Mouse (Mus musculus) midbrain, embryonic 13.5 days (tissue): Measurements from ENCODE around the gene Tmem150c. TPM values are rescaled to one million over a fixed set of nuclear protein-coding genes. Genes with fewer than 3 reads are reported as not detected.

Experiments used
- ATAC-seq: fragments of 200-750 bp; cut with Nextera tagmentation; 2 replicates; pipeline ENCODE4 v1.8.0; 2017; ENCODE audit warnings: mild to moderate bottlenecking, moderate TSS enrichment, moderate library complexity
- H3K27ac ChIP-seq: fragments of 300-500 bp; sonication (generic); 2 replicates; pipeline ENCODE4 v1.5.1; 2015; ENCODE audit warnings: inconsistent platforms, mild to moderate bottlenecking, moderate library complexity
- H3K27me3 ChIP-seq: fragments of 300-500 bp; sonication (generic); 2 replicates; pipeline ENCODE4 v1.6.1; 2015; ENCODE audit warnings: mild to moderate bottlenecking, inconsistent platforms
- H3K36me3 ChIP-seq: fragments of 300-500 bp; sonication (generic); 2 replicates; pipeline ENCODE4 v1.6.1; 2015; ENCODE audit warnings: mild to moderate bottlenecking, inconsistent platforms
- H3K4me1 ChIP-seq: fragments of 300-500 bp; sonication (generic); replicated peaks from 2 replicates; pipeline ENCODE4 v1.6.1; 2015; ENCODE audit warnings: inconsistent platforms
- H3K4me2 ChIP-seq: fragments of 300-500 bp; sonication (generic); replicated peaks from 2 replicates; pipeline ENCODE4 v1.6.1; 2015; ENCODE audit warnings: moderate library complexity, mild to moderate bottlenecking, inconsistent platforms
- H3K4me3 ChIP-seq: fragments of 300-500 bp; sonication (generic); replicated peaks from 2 replicates; pipeline ENCODE4 v1.5.1; 2015; ENCODE audit warnings: mild to moderate bottlenecking, inconsistent platforms
- H3K9ac ChIP-seq: fragments of 300-500 bp; sonication (generic); replicated peaks from 2 replicates; pipeline ENCODE4 v1.6.1; 2015; ENCODE audit warnings: mild to moderate bottlenecking, inconsistent platforms
- H3K9me3 ChIP-seq: fragments of 300-500 bp; sonication (generic); 2 replicates; pipeline ENCODE4 v1.6.1; 2016; ENCODE audit warnings: mild to moderate bottlenecking, inconsistent platforms
- WGBS: fragments of 180-500 bp; shearing (Covaris S2); methylation state at CpG from one replicate; pipeline ENCODE4 v1.1.7; 2015; 5-methylcytosine and 5-hydroxymethylcytosine counted together
- polyA plus RNA-seq: library from polyadenylated mRNA; unstranded; fragments of >200 nt; fragmentation: Nextera tagmentation; extraction: Ambion mirVana; gene quantifications from 2 replicates; pipeline ENCODE4 v1.2.1, GENCODE M21; 2015

The Tmem150c gene
- polyA plus RNA-seq, 1 experiment from 2014 or later = 17.7 TPM

DNA sequence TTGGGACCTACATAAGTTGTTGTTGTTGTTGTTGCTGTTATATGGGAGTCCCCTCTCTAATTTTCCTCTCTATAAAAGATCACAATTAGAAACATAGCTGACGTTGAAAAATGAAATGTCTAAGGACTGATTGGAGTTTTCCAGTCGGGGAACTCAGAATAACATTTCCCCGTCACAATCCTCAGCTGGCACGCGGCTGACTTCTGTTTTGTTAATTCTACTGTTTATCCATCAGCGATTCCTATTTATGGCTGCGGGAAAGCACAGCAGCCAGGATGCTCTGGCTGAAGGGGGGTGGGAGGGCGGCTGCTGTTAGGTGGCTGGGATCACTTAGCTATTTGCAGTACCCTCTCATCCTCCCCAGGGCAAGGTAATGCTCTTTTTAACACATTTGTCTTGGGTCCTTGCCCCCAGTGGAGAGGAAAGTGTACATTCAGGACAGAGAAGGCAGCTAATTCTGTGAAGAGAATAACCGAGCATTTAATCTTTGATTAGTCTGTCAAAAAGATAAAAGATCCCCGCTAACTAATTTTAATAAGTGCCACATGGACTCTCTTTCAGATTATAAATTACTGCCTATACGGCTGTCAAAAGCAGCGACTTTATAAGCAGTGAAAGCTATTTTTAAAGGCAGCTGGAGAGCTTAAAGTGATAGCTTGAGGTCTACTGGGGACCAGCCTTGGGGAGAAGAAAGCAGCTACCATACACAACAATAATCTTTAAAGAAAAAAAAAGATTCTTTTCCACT is 68.9 kb downstream of the Tmem150c start:
- peaks cover 24% of the 10 kb centered on the region for H3K4me1 ChIP-seq
- no peaks in the 10 kb centered on the region for H3K9me3 ChIP-seq
- H3K27ac ChIP-seq = peak overlapping the region; percentile 87
- peak overlapping the region; percentile 50 for H3K4me2 ChIP-seq
- no peaks in the 10 kb centered on the region for H3K27me3 ChIP-seq
- H3K9ac ChIP-seq = no peak overlapping the region
- WGBS = 23% methylated on average over 12 of the region's 12 CpGs
- H3K36me3 ChIP-seq = no peaks in the 10 kb centered on the region
- peak; percentile 61 for ATAC-seq
- peak overlapping the region; percentile 3; the same call in 1 of the 2 replicates for H3K4me3 ChIP-seq

DNA sequence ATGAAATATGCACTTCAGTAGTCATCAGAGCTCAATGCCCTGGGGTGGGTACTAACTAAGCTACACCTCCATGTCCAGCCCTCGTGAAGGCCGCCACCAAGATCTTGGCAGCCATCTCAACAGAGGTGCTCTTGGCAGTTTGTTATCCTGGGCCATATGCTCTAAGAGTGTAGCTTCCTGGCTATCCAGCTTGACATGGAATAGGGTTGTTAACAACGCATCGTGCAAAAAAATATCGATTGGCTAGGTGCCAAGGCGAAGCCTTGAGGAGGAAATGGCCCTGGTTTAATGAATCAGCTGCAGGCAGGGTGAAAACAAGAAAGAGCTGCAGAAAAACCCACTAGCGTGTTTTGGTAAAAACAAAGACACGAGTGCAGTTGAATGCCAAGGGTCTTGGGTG is 74.5 kb downstream of the Tmem150c start:
- Histone ChIP-seq H3K9ac (no peak overlapping the region), H3K27me3 (no peaks in the 10 kb centered on the region), H3K27ac (0 out of 2 replicates have a peak overlapping the region, but pooled peaks have one; percentile 8), H3K4me1 (peaks cover 13% of the 10 kb centered on the region), H3K4me2 (no peak overlapping the region), H3K9me3 (no peaks in the 10 kb centered on the region), H3K4me3 (no peak overlapping the region), H3K36me3 (no peaks in the 10 kb centered on the region)
- 76% methylated on average over 8 of the region's 8 CpGs for WGBS
- no peak for ATAC-seq

DNA sequence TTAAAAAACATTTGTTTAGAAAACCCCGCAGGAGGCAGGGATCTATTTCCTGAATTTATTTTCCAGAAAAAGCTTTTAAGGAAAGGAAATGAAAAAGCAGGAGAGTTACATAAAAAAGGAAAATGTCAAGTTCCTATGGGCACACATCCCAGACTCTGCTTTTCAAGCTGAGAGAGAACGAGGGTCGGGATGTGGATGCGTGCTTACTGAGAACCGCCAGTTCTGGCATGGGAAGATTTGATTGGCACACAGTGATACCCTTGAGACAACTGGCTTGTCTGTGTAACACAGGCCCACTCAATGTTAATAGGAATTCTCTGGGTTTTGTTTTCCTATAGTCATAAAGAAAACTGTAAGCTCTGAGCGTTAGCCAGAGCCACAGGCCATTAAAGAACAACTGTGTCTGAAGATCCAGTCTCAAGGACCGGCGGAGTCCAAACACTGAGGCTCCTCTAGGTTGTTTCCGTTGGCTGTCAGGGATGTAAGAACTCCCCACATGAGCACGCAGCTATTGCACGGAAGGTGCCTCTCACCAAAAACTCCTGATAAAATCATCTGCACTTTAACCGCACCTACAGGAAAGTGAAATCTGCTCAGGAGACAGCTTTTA is 75.5 kb downstream of the Tmem150c start:
- Histone ChIP-seq H3K9me3 (no peaks in the 10 kb centered on the region), H3K4me1 (peaks cover 21% of the 10 kb centered on the region), H3K4me2 (no peak overlapping the region), H3K9ac (no peak overlapping the region), H3K27ac (no peak overlapping the region), H3K4me3 (no peak overlapping the region), H3K36me3 (no peaks in the 10 kb centered on the region), H3K27me3 (no peaks in the 10 kb centered on the region)
- WGBS = 64% methylated on average over 12 of the region's 12 CpGs
- no peak; the same call in 1 of the 2 replicates for ATAC-seq

DNA sequence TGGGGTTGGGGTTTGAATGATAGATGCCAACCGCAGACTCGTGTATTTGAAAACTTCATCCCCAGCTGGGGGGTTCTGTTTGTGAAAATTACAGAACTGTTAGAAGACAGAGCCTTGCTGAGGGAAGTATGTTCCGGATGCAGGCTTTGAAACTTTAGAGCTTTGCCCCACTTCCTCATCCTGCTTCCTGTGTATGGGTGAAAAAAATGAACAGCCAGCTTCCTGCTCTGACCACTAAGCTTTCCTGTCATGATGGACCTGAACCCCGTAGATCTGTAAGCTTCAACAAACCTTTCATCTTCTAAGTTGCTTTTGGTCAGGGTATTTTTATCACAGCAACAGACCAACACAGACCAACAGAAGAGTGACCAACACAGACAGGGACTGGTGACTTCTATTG is 77.6 kb downstream of the Tmem150c start:
- WGBS = 89% methylated on average over 4 of the region's 4 CpGs
- Histone ChIP-seq H3K36me3 (no peaks in the 10 kb centered on the region), H3K4me3 (no peak overlapping the region), H3K27me3 (no peaks in the 10 kb centered on the region), H3K27ac (no peak overlapping the region), H3K9ac (no peak overlapping the region), H3K4me2 (no peak overlapping the region), H3K9me3 (no peaks in the 10 kb centered on the region), H3K4me1 (peaks cover 28% of the 10 kb centered on the region)
- ATAC-seq = no peak

DNA sequence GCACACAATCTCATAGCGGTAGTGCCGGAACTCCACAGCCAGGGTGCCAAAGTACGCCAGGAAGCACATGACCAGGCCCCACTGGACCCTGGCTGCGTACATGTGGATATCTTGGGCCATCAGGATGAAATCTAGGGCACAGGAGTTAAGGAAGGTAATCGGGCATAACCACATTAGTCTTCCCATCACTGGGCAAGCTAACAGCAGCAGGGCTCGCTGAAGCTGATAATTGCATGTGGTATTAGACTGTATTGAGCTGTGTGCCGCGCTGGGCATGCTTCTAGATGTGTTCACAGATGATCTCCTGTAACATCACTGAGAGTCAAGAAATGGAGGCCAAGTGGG is 79.7 kb downstream of the Tmem150c start:
- Histone ChIP-seq H3K27ac (no peak overlapping the region), H3K9me3 (no peaks in the 10 kb centered on the region), H3K36me3 (no peaks in the 10 kb centered on the region), H3K27me3 (no peaks in the 10 kb centered on the region), H3K4me1 (peaks cover 28% of the 10 kb centered on the region), H3K4me3 (peak overlapping the region; percentile 35; the same call in 1 of the 2 replicates), H3K9ac (no peak overlapping the region), H3K4me2 (peak overlapping the region; percentile 51)
- 0 out of 2 replicates have a peak, but pooled peaks have one; percentile 22 for ATAC-seq
- WGBS = 81% methylated on average over 8 of the region's 8 CpGs

DNA sequence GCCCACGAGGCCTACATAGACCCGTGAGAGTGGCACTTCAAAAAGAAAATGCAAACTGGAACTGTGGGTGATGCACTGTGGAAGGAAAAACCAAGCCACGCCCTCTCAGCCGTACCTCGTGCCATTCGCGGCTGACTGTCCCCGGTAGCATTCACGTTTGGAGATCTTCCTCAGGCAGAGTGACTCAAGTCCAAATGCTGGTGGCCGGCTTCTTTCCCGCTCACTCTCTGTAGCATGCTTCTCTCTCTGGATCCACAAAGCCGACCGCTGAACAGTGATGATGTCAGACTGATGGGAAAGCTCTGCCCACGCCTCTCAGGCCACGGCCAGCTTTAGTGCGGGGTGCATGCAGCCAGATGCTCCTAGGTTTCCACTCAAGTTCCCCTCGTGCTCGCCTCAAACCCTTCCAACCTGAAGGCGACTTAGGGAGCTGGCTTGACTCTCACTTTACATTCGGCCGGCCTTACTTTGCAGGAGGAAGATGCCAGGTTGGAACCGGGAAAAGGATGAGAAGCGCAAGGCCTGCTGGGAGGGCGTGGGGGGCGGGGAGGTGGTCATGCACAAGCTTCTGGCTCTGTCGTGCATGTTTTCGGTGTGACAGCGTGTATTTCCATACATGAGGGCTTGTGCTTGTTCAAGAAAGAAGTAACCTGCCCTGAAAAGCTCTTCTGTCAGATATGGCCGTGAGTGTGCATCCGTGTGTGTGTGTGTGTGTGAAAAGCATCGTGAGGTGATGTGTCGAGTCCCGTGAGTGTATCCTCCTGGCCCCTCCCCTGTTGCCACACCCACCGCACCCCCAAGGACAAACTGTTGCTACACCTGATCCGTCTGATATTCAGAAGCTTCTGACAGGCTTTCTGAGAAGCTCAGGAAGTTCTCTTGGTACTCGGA is 80.3 kb downstream of the Tmem150c start:
- Histone ChIP-seq H3K9me3 (no peaks in the 10 kb centered on the region), H3K4me3 (peak overlapping the region; percentile 35), H3K27ac (no peak overlapping the region), H3K4me2 (peak overlapping the region; percentile 51), H3K9ac (peak overlapping the region; percentile 52; the same call in 1 of the 2 replicates), H3K27me3 (no peaks in the 10 kb centered on the region), H3K4me1 (peaks cover 27% of the 10 kb centered on the region), H3K36me3 (no peaks in the 10 kb centered on the region)
- ATAC-seq = peak; percentile 51
- 31% methylated on average over 36 of the region's 36 CpGs for WGBS

DNA sequence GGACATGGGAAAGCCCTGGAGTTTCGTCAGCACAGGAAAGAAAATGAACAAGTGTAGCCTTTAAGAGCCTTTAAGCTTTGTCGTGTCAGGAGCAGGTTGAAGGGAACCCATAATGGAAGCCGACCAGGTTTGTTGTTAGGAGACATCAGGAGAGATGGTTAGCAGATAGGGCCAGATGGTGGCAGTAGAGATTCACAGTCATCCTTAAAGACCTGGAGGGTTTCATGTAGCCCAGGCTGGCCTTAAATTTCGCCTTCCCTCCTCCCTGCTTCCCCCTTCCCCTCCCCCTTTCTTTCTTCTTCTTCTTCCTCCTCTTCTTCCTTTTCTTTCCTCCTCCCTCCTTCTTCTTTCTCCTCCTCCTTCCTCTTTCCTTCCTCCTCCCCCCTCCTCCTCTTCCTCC is 85.0 kb downstream of the Tmem150c start:
- 56% methylated on average over 4 of the region's 4 CpGs for WGBS
- Histone ChIP-seq H3K9me3 (no peaks in the 10 kb centered on the region), H3K27me3 (no peaks in the 10 kb centered on the region), H3K9ac (no peak overlapping the region), H3K4me3 (no peak overlapping the region), H3K4me1 (peaks cover 22% of the 10 kb centered on the region; the same call in 1 of the 2 replicates), H3K4me2 (no peak overlapping the region), H3K36me3 (peaks cover 12% of the 10 kb centered on the region), H3K27ac (no peak overlapping the region)
- no peak for ATAC-seq

DNA sequence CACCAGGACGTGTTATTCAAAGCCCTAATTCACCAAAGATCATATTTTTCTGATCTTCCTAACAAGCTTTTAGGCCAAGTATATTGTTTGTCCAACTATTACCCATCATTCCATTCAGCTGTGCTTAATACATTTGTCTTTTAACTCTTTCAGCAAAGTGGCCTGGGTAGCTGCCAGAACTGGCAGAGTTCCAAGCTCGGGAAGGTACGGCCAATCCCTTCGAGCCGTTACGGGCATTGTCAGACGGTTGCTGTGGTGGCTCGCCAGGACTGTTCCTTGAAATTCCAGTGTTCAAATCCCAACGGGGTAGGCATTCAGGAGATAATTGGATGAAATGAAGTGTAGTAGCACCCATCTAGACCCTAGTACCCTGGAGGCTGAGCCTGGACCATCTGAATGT is 87.1 kb downstream of the Tmem150c start:
- H3K36me3 ChIP-seq = peaks cover 25% of the 10 kb centered on the region
- peaks cover 10% of the 10 kb centered on the region; the same call in 1 of the 2 replicates for H3K4me1 ChIP-seq
- no peak overlapping the region for H3K27ac ChIP-seq
- H3K9ac ChIP-seq = no peak overlapping the region
- H3K4me2 ChIP-seq = no peak overlapping the region
- H3K27me3 ChIP-seq = no peaks in the 10 kb centered on the region
- no peak for ATAC-seq
- H3K4me3 ChIP-seq = no peak overlapping the region
- no peaks in the 10 kb centered on the region for H3K9me3 ChIP-seq
- 62% methylated on average over 9 of the region's 9 CpGs for WGBS

DNA sequence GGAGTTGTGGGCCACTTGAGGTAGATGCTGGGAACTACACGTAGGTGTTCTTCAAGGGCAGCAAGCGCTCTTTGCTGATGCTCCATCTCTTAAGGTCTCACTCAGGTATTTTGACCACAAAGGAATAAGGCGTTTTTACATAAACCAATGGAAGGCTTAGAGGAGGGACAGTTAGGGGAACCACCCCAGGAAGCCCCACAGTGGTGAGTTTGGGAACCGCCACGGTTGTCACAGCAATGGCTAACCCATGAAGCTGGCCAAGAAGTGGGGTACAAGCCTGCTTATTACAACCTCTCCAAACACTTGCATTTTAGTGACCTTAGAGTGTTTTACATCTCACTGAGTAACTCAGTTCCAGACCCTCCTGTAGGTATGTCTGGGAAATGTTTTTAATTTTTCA is 88.1 kb downstream of the Tmem150c start:
- Histone ChIP-seq H3K4me2 (no peak overlapping the region), H3K9me3 (no peaks in the 10 kb centered on the region), H3K36me3 (peaks cover 26% of the 10 kb centered on the region), H3K4me1 (peaks cover 10% of the 10 kb centered on the region; the same call in 1 of the 2 replicates), H3K27ac (no peak overlapping the region), H3K4me3 (no peak overlapping the region), H3K27me3 (no peaks in the 10 kb centered on the region), H3K9ac (no peak overlapping the region)
- ATAC-seq = no peak
- 91% methylated on average over 5 of the region's 5 CpGs for whole genome bisulfite sequencing

DNA sequence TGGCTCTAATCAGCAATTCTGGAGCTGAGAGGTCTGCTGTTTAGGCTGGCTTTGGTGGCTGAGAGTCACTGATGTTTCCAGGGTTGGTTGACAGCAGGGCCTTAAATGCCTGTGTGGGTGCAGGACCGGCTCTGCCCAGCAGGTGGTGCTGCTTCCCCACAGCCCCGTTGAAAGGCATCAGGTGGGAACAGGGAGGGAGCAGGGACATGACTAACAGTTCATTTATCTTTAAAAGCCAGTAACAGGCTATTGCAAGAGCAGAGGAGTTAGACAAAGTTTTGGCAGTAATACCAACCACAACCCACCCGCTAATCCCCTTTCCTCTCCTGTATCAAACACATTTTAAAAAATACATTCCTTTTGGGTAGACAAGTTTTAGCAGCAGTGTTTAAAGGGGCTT is 89.4 kb downstream of the Tmem150c start:
- Histone ChIP-seq H3K9ac (no peak overlapping the region), H3K4me3 (no peak overlapping the region), H3K36me3 (peaks cover 33% of the 10 kb centered on the region), H3K27ac (no peak overlapping the region), H3K4me1 (peaks cover 10% of the 10 kb centered on the region; the same call in 1 of the 2 replicates), H3K9me3 (no peaks in the 10 kb centered on the region), H3K4me2 (no peak overlapping the region), H3K27me3 (no peaks in the 10 kb centered on the region)
- WGBS = 33% methylated on average over 3 of the region's 3 CpGs
- ATAC-seq = peak; percentile 59; the same call in 1 of the 2 replicates

DNA sequence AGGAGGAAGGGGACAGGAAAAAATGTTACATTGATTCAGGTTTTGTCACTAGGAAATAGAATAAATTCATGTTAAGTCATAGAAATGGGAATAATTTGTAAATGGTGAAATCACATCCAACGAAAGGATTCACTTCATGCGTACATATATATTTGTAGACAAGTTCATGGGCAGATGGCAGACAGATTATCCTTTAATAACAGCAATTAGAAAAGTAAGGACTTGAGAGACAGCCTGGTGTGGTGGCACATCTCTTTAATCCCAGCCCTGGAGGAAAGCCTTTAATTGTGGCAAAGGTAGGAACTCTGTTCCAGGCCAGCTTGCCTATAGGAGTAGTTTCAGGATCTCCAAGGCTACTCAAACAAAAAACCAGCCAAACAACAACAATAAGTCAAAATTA is 90.1 kb downstream of the Tmem150c start:
- 94% methylated on average over 2 of the region's 2 CpGs for WGBS
- Histone ChIP-seq H3K4me2 (no peak overlapping the region), H3K36me3 (peaks cover 40% of the 10 kb centered on the region), H3K27me3 (no peaks in the 10 kb centered on the region), H3K4me3 (no peak overlapping the region), H3K9ac (no peak overlapping the region), H3K27ac (no peak overlapping the region), H3K9me3 (no peaks in the 10 kb centered on the region), H3K4me1 (peaks cover 10% of the 10 kb centered on the region; the same call in 1 of the 2 replicates)
- no peak for ATAC-seq

DNA sequence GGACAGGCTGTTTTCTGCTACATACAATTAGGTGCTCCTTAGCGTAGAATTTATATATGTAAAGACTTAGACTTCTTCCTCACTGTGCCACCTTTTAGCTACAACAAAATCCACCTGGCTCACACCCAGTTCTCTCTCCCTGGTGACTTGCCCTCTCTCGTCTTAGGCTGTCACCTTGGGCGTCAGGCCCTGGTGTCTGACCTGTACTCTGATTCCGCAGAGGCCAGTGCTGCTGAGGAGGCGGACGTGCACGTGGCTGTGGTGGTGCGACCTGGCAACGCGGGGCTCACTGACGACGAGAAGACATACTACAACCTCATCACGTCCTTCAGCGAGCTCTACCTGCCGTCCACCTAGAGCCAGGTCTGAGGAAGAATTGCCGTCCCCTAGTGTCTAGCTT is 92.0 kb downstream of the Tmem150c start:
- no peak for ATAC-seq
- H3K36me3 ChIP-seq = peaks cover 44% of the 10 kb centered on the region
- WGBS = 94% methylated on average over 16 of the region's 16 CpGs

More for the DNA sequence above, 92.0 kb downstream of the Tmem150c start:
- Histone ChIP-seq H3K27me3 (no peaks in the 10 kb centered on the region), H3K4me2 (no peak overlapping the region), H3K9me3 (no peaks in the 10 kb centered on the region), H3K9ac (no peak overlapping the region), H3K4me3 (no peak overlapping the region), H3K27ac (no peak overlapping the region), H3K4me1 (peaks cover 7% of the 10 kb centered on the region; the same call in 1 of the 2 replicates)
